Mouse (Mus musculus) forebrain, embryonic 10.5 days (tissue): ENCODE measurements around the gene Ccdc148. TPM values are rescaled to one million over a fixed set of nuclear protein-coding genes. Genes with fewer than 3 reads are reported as not detected.

ENCODE experiments used
- DNase-seq: peaks from one replicate; pipeline ENCODE4 v3.0.0-alpha.2; 2017; ENCODE audit warnings: low spot score; ENCODE audit errors: extremely low spot score
- H3K27ac ChIP-seq: fragments of 300-500 bp; sonication (generic); 2 replicates; pipeline ENCODE4 v1.5.1; 2016; ENCODE audit warnings: mild to moderate bottlenecking
- H3K27me3 ChIP-seq: fragments of 300-500 bp; sonication (generic); 2 replicates; pipeline ENCODE4 v1.6.1; 2016; ENCODE audit warnings: mild to moderate bottlenecking; ENCODE audit not compliant: poor library complexity, severe bottlenecking
- H3K36me3 ChIP-seq: fragments of 300-500 bp; sonication (generic); replicated peaks from 2 replicates; pipeline ENCODE4 v1.6.1; 2016; ENCODE audit warnings: mild to moderate bottlenecking, moderate library complexity
- H3K4me1 ChIP-seq: fragments of 300-500 bp; sonication (generic); 2 replicates; pipeline ENCODE4 v1.6.1; 2016
- H3K4me3 ChIP-seq: fragments of 300-500 bp; sonication (generic); 2 replicates; pipeline ENCODE4 v1.5.1; 2016; ENCODE audit warnings: mild to moderate bottlenecking, moderate library complexity
- H3K9me3 ChIP-seq: fragments of 300-500 bp; sonication (generic); 2 replicates; pipeline ENCODE4 v1.6.1; 2016; ENCODE audit warnings: mild to moderate bottlenecking, moderate library complexity
- WGBS: fragments of 180-500 bp; shearing (Covaris S2); methylation state at CpG from one replicate; pipeline ENCODE4 v1.1.7; 2016; 5-methylcytosine and 5-hydroxymethylcytosine counted together
- polyA plus RNA-seq: library from polyadenylated mRNA; unstranded; fragments of >200 nt; fragmentation: Nextera tagmentation; extraction: Ambion mirVana; gene quantifications from 2 replicates; pipeline ENCODE4 v1.2.1, GENCODE M21; 2016

Gene Ccdc148
- polyA plus RNA-seq, 1 experiment from 2014 or later: 1.3 TPM

GRCm38 (mm10) chr2:59190186-59190585 lies 29.7 kb upstream of the Ccdc148 start:
- Histone ChIP-seq H3K36me3 (peaks cover 24% of the 10 kb centered on the region), H3K4me3 (no peak overlapping the region), H3K9me3 (no peaks in the 10 kb centered on the region), H3K27me3 (no peaks in the 10 kb centered on the region), H3K27ac (no peak overlapping the region), H3K4me1 (no peaks in the 10 kb centered on the region)
- 89% methylated on average over 10 of the region's 10 CpGs for WGBS
- no peak for DNase-seq

GRCm38 (mm10) chr2:59189661-59190185 lies 29.2 kb upstream of the Ccdc148 start:
- Histone ChIP-seq H3K4me1 (no peaks in the 10 kb centered on the region), H3K9me3 (no peaks in the 10 kb centered on the region), H3K27ac (no peak overlapping the region), H3K27me3 (no peaks in the 10 kb centered on the region), H3K4me3 (no peak overlapping the region), H3K36me3 (peaks cover 24% of the 10 kb centered on the region)
- no peak for DNase-seq
- WGBS: 94% methylated on average over 5 of the region's 5 CpGs

DNA sequence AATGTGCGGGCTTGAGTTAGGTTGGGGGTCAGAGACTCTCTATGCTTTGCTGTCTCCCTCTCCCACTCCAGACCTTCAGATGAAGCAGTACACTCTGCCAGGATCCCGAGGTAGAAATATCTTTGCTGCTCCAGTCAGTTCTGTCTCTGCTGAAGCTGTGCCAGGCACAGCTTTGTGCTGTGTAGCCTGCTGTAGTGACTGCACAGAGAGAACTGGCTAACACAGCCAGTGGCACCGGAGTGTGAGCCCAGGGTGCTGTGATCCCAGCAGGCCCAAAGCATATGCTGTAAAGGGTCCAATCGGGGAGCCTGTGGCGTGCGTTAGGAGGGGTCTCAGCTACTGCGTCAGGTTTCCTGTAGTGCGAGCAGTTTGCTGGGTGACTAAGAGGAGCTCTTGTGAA lies 27.8 kb upstream of the Ccdc148 start:
- Histone ChIP-seq H3K27me3 (no peaks in the 10 kb centered on the region), H3K9me3 (no peaks in the 10 kb centered on the region), H3K4me1 (no peaks in the 10 kb centered on the region), H3K27ac (no peak overlapping the region), H3K4me3 (no peak overlapping the region), H3K36me3 (peaks cover 29% of the 10 kb centered on the region)
- 92% methylated on average over 8 of the region's 8 CpGs for WGBS
- DNase-seq: no peak

- 94% methylated on average over 6 of the region's 6 CpGs for WGBS
- H3K36me3 ChIP-seq: peaks cover 29% of the 10 kb centered on the region
- H3K4me1 ChIP-seq: no peaks in the 10 kb centered on the region
- no peak for DNase-seq
- H3K27me3 ChIP-seq: no peaks in the 10 kb centered on the region
- no peak overlapping the region for H3K4me3 ChIP-seq
- H3K27ac ChIP-seq: no peak overlapping the region
- H3K9me3 ChIP-seq: no peaks in the 10 kb centered on the region
Measured at GRCm38 (mm10) chr2:59186966-59187365, 26.5 kb upstream of the Ccdc148 start.

DNA sequence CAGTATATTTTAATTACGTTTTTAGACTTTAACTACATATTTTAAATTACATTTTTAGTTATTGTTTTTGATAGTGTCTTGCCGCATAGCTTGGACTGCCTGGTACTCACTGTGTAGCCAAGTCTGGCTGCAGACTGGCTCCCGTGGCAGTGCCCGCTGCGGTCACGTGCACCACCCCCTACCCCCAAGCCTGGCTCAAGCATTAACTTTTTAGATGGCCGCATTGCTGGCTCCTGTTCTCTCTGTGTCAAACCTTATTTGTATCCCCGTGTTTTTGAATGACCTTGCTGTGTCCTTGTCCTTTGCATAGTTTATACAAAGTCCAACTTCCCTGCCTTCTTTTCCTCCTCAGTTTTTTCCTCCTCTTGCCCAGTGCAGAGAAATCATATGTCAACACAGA lies 25.6 kb upstream of the Ccdc148 start:
- H3K4me1 ChIP-seq: no peaks in the 10 kb centered on the region
- no peak overlapping the region for H3K27ac ChIP-seq
- H3K27me3 ChIP-seq: no peaks in the 10 kb centered on the region
- peaks cover 24% of the 10 kb centered on the region for H3K36me3 ChIP-seq
- WGBS: 97% methylated on average over 8 of the region's 8 CpGs
- no peak overlapping the region for H3K4me3 ChIP-seq
- no peak for DNase-seq
- no peaks in the 10 kb centered on the region for H3K9me3 ChIP-seq

DNA sequence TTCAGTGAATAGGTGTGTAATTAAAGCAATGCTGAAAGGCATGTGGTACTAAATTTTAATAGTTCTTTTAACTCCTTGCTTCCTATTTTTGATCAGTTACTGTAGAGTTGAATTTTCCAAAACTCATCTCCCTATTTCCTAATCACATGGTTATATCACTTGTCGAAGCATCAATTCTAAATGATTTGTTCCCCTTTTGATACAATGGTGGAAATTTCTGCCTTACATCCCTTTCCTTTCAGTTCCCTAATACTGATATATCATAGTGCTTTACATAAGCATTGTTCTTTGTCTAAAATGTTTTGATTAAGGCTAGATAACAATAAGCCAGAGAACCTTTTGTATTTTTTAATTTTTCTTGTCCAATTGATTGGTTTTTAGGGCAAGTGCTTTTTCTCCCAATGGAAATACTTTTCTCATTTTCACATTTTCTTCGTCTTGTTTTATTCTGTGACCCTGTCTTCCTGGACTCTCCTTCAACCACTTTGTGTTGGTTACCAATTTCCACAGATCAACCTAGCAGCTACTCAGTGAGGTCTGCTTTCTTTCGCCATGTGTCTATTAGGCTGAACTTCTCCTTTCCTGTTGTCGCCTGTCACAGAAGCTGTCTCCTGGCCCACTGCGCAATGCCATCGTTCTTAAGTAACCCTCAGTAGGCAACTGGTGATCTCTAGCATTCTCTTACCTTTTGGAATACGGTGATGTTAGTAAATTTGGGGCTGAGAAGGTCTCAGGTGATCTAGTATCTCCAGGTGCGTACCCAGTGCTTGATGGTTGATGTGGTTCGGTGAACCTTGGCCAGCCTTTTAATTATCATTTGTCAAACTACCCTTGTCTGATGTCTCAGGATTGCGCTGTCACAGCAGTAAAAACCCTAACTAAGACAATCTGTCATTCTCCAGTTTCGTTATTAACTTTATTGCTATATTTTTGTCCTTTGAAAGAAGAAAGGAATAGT lies 23.9 kb upstream of the Ccdc148 start:
- Histone ChIP-seq H3K27me3 (no peaks in the 10 kb centered on the region), H3K36me3 (peaks cover 23% of the 10 kb centered on the region)
- 94% methylated on average over 11 of the region's 11 CpGs for WGBS

DNA sequence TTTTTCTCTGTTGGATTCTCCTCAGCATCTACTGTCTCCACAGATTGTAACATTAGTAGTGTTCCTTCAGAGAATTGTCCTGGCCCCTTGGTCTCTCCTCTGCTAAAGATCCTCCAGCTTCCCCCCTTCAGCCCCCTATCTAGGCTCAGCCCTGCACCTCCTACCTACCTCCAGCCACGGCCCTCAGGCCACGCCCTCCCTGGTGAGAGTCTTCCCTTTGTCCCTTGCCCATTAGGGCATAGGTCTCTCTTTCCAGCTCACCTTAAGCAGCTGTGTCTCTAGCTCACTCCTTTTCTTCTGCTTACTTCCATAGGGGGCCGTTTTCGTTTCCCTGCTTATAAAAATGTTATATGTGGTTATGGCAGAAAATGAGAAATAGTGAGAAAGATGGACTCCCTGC lies 23.1 kb upstream of the Ccdc148 start:
- Histone ChIP-seq H3K27me3 (no peaks in the 10 kb centered on the region), H3K9me3 (no peaks in the 10 kb centered on the region), H3K36me3 (peaks cover 23% of the 10 kb centered on the region), H3K4me3 (no peak overlapping the region), H3K4me1 (peaks cover 9% of the 10 kb centered on the region), H3K27ac (no peak overlapping the region)
- 85% methylated on average over 4 of the region's 4 CpGs for WGBS
- no peak for DNase-seq

More for the DNA sequence above, 23.9 kb upstream of the Ccdc148 start:
- no peak overlapping the region for H3K27ac ChIP-seq
- H3K4me1 ChIP-seq: peaks cover 5% of the 10 kb centered on the region
- no peak overlapping the region for H3K4me3 ChIP-seq
- H3K9me3 ChIP-seq: no peaks in the 10 kb centered on the region
- no peak for DNase-seq

DNA sequence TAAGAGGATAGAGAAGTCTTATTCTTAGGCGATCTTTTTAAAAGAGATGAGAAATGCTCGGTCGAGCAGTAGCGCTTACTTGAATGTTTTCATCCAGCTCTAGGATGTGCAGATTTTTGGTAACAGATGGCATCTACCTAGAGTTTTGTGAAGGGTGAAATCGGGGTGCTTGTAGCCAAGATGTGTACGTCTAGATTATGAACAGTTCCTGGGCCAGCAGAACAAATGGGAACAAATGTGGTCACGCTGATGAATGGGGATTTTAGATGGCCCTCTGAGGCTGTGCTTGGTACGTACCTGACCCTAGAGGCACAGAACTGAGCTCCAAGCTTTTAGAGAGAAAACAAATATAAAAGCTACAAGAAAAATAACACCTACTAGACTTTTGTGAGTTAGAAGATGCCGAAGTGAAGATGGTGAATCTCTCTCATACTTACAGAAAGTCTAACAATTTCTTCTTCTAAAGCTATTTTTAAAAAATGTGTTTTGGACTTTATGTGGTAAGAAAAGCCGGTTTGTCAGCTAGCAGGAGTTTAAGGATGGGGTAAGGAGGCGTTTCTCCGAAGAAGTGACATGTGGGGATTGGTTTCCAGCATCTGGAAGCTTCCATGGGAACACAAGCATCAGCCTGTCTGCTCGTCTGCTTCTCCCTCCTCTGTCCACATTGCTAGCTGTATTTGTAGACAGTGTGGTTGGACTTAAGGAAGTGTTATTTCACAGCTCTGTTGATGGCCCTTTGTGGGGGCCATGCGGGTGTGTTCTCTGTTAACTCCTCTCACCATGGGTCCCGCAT lies 21.0 kb upstream of the Ccdc148 start:
- no peak for DNase-seq
- Histone ChIP-seq H3K27me3 (no peaks in the 10 kb centered on the region), H3K36me3 (peaks cover 5% of the 10 kb centered on the region; the same call in 1 of the 2 replicates), H3K4me3 (no peak overlapping the region), H3K9me3 (no peaks in the 10 kb centered on the region), H3K4me1 (peaks cover 11% of the 10 kb centered on the region), H3K27ac (no peak overlapping the region)
- 92% methylated on average over 15 of the region's 15 CpGs for WGBS

GRCm38 (mm10) chr2:59179487-59179886 lies 19.0 kb upstream of the Ccdc148 start:
- WGBS: 74% methylated on average over 5 of the region's 5 CpGs
- no peak for DNase-seq
- H3K27me3 ChIP-seq: no peaks in the 10 kb centered on the region
- H3K36me3 ChIP-seq: peaks cover 3% of the 10 kb centered on the region; the same call in 1 of the 2 replicates
- H3K4me3 ChIP-seq: no peak overlapping the region
- no peak overlapping the region for H3K27ac ChIP-seq
- peaks cover 11% of the 10 kb centered on the region for H3K4me1 ChIP-seq
- H3K9me3 ChIP-seq: no peaks in the 10 kb centered on the region

GRCm38 (mm10) chr2:59178960-59179359 lies 18.5 kb upstream of the Ccdc148 start:
- no peaks in the 10 kb centered on the region for H3K27me3 ChIP-seq
- H3K4me3 ChIP-seq: no peak overlapping the region
- WGBS: 88% methylated on average over 4 of the region's 4 CpGs
- no peak overlapping the region for H3K27ac ChIP-seq
- no peak for DNase-seq
- no peaks in the 10 kb centered on the region for H3K9me3 ChIP-seq
- H3K4me1 ChIP-seq: peaks cover 11% of the 10 kb centered on the region
- H3K36me3 ChIP-seq: peaks cover 3% of the 10 kb centered on the region; the same call in 1 of the 2 replicates

- Histone ChIP-seq H3K27me3 (no peaks in the 10 kb centered on the region), H3K27ac (no peak overlapping the region), H3K4me1 (peaks cover 12% of the 10 kb centered on the region), H3K36me3 (peaks cover 4% of the 10 kb centered on the region; the same call in 1 of the 2 replicates), H3K4me3 (no peak overlapping the region), H3K9me3 (no peaks in the 10 kb centered on the region)
- 94% methylated on average over 8 of the region's 8 CpGs for WGBS
- no peak for DNase-seq
Measured at GRCm38 (mm10) chr2:59178191-59178590, 17.7 kb upstream of the Ccdc148 start.

DNA sequence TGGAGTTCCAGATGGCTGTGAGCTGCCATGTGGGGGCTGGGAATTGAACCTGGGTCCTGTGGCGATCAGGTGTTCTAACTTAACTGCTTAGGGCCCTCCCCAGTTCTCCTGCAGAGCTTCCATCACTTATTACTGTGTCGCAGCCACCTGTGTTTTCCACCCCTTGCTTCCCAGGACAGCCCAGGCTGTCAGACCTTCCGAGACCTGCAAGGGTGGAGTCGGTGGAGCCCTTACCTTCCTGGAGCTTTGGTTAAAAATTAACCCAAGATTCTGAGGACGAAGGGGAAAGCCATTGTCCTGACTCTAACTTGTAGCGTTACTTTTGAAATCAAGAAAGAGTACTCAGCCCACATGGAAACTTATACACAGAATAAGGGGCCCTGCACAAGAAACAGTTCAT lies 15.4 kb upstream of the Ccdc148 start:
- Histone ChIP-seq H3K9me3 (no peaks in the 10 kb centered on the region), H3K36me3 (peaks cover 8% of the 10 kb centered on the region; the same call in 1 of the 2 replicates), H3K27me3 (no peaks in the 10 kb centered on the region), H3K4me1 (peaks cover 22% of the 10 kb centered on the region), H3K27ac (no peak overlapping the region), H3K4me3 (no peak overlapping the region)
- no peak for DNase-seq
- WGBS: 91% methylated on average over 6 of the region's 6 CpGs
